Mouse (Mus musculus): ENCODE measurements around the gene Pidd1.

Pidd1 gene

DNA sequence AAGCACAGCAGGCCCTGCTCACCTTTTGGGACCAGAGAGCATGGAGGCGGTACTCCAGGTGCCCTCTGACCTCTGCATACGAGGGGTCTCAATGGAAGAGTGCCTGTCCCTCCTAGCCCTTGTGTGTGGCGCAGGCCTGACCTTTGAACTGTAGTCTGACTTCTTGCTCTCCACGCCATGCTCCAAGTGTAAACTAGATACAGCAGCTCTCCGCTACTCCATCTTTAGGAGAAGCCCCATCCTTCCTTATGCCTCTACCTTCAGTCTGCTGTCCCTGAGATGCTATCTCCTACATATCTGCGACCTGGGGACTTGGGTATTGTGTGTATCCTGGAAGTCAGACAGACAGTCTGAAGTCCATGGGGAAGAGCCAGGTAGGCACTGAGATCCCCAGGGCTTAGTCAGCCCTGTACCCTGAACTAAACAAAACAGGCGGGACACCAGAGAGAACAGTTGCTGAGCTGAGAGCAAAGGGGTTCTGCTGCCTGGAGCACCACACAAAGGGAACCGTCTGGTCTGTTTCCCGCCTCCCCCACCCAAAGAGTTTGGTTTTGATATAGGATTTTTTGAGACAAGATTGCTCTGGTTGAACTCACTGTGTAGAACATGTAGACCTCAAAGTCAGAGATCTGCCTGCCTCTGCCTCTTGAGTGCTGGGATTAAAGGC lies 7.8 kb downstream of the Pidd1 start:
- no peak for DNase-seq (ENCODE audit: low read depth, low spot score)

DNA sequence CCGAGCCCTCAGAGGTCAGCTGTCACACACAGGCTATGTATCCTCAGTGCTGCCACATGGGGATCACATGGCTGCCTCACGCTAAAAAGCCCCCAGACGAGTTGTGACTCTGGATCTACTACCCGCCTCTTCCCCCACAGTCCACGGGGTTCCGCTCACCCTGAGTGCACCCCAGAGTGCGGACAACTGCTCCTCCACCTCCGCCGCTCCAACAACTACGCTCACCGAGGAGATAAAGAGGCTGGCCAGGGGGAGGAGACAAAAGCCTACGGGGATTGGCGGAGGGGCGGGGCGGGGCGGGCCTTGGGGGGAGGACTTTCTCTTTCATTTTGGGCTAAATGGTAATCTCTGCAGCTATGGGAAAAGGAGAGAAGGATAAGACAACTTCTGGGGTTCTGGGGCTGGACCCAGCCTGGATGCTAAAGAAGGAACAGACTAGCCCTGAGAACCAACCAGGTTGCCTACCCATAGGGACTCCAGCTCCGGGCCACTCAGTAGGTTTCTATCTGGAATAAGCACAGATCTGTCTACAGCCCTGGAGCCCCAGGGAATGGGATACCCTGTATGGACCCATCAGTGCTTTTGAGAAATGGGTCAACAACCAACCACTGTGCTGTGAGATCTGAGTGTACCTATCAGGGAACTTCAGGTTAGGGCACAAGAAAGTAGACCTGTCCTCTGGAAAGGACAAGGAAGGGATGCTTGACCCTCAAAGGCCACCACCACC lies 8.5 kb downstream of the Pidd1 start:
- DNase-seq (ENCODE audit: low read depth, low spot score), result no peak

DNA sequence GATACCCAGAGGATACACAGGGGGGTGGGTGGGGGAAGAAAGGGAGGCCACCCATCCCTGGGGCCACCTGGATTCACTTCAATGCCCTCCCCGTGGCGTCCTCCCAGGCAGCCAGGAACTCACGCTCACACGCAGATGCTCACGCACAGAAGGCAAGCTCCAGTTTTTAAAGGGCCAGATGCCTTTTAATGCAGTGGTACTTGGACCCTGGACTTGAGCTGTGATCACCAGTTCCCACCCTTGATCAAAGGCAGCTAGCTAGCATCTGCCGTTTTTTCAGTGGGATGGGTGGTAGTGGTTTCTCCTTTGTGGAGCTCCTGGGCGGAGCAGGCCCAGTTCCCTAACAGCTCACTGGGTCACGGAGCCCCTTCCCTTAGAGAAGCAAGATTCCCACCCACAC lies 9.4 kb downstream of the Pidd1 start:
- DNase-seq (ENCODE audit: low read depth, low spot score), result no peak

DNA sequence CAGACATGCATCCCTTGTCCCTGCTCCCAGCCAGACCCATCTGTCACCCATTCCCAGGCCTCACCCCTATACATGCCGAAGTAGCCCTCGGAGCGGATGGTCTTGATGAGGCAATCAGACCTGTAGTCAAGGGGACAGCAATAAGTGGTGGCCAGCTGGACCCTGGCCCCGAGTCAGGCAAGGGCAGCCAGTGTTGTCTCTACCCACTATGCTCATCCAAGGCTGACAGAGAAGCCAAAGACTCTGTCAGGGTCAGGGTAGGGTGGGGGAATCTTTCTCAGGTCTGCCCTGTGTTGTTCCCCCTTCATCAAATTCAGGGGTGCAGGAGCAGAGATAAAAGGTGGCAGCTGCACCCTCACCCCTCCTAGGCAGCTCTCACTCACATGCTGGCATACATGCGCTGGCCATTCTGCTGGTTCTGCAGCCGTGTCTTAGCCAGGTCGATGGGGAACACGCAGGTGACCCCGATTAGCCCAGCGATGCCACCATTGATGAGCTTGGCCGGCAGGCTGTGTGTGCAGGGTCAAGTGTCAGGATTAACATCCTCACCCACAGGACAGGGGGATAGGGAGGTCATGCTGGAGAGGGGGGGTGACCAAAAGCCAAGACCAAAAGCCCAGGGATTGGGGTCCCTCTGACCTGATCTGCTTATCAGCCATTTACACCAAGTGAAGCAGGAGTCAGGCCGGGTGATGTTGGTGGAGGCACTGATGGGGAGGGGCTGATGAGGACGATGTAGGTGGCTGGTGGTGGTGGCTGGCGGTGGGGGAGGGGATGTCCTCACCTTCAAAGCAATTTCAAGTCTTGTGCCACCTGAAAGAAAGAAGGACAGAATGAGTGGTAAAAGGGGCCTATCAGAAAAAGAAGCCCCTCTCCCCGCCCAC lies 10.1 kb downstream of the Pidd1 start:
- DNase-seq (ENCODE audit: low read depth, low spot score), result no peak

DNA sequence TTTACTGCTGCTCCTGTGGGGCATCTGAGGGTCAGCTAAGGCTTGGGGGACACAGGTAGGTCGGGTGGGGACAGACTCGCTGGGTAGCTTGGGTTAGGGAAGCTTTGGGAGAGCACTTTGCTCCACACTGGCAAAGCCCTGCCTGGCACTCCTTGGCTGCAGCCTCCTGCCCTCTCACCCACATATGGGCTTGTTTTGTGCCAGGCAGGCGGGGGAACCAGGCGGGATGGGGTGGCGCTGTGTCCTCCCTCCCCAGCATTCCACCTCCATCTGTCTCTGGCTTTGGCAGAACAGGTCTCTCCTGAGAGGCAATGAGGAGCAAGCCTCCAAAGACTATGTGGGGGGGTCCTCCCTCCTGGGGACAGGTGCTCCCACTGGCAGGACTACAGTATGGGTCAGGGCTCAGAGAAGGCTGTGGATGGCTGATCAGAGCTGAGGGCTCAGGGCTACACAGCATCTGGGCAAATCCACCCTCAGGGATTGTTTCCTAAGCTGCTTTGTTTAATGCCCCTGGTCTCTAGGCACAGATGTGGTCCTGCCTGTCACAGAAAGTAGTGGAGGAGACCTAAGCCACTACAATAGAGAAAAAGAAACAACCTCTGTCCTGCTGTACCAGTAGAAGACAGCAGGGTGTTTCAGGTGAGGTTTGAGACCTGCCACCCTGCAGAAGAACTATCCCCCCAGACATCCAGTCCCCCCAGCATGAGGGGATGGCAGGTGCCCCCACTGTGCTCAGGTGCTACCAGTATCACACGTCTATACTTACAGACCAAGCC lies 10.9 kb downstream of the Pidd1 start:
- no peak for DNase-seq (ENCODE audit: low read depth, low spot score)

DNA sequence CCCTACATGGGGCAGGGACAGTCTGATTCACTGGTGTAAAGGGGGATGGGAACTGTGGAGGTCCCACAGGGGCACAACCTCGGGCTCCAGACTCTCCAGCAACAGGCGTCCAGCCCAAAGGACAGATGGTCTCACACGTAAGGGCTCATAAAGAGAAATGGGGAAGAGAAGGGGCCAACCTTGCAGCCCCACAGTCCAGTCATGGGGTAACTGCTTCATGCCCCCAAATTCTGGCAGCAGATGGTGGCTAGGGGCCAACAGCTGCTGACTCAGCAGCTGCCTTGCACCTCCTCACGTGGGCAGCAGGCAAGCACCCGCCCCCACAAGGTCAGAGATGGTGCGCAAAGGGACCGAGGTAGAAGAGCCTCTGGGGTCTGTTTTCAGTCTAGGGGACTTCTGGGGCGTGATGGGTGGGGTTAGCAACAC lies 11.6 kb downstream of the Pidd1 start:
- DNase-seq (ENCODE audit: low read depth, low spot score), result no peak

DNA sequence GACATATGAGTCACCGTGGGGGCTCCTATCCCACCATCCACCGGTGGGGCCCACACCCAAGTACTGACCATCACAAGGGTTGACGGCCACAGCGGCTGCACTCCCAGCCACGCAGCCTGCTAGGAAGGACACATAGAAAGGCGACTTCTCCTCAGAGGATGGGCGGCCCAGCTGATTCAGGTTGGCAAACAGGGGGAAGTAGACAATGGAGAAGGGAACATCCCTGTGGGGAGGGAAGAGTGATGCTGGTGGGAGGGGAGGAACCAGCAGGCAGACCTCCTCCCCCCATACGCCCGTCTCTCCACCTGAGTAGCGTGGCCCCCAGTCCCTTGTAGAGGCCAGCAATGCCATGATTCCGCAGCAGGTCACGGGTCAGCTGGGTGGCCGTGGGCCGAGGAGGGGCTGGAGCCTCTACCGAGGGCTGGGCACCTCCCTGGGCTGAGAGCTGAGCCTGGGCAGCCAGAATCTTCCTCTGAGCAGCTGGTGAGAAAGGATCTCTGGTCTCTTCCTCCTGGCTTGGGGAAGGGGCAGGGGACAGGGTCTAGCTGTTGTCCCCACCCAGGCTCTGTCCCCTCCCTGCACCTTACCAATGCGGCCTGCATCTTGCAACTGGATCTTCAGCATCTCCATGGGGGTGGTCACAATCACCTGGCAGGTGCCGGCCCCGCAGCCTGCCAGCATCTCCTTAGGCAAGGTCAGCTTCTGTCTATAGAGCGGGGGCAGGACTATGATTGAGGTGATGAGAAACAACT lies 12.2 kb downstream of the Pidd1 start:
- no peak for DNase-seq (ENCODE audit: low read depth, low spot score)

DNA sequence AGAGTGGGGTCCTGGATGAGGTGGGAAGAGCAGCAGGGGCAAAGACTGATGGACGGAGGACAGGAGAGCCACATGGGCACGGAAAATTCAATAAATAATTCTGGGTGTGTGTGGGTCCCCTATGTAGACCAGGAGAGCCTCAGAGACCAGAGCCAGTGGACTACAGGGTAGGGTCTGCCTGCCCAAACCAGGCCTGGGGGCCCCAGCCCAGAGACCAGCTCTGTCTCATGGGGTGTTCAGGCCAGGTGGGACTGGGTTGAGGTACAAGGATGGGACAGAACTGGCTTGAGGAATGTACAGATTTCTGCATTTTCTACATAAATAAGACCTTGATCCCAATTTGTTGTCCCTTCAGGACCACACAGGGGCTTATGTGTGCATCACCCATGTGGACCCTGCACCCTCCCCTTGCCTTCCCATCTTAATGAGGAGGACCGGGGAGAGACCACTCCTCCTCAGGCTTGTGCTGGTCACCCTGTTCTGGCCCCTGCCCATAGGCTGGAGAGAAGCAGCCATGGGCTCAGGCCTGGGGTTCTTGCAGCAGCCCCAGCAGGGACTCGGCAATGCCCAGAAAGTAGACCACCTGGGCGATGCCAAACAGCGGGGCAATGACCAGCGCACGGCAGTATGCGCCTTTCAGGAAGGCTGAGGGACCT lies 13.1 kb downstream of the Pidd1 start:
- DNase-seq (ENCODE audit: low read depth, low spot score), result no peak

DNA sequence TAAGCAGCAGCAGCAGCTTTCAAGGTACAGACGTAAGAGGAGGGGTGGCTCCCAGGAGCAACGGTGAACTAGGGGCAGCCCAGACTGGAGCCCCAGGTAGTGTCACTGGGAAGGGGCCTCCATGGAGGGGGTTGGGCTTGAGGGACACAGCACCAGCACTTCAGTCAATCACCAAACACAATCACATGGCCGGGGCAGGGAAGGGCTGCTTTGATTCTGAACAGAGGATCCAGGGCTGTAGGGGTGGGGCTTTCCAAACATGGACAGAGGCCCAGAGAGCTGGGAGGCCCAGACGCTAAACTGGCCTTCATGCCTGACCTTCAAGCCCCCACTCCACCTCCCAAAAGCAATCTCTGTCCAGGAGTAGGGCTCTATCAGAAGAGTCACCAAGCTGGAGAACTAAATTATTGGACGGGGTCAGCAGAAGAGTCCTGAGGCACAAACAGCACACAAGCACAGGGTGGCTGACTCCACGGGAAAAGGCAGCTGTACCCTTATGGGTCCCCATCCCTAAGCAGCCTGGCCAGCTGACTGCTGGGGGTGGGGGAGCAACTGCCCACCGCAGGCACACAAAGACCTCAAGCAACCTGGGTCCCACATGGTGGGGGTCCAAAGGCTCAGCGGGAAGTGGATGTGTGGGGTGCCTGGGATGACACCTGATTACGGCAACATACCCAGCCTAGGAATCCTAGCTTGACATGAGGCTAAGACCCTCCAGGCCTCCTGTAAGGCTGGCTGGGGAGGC lies 13.8 kb downstream of the Pidd1 start:
- no peak for DNase-seq (ENCODE audit: low read depth, low spot score)

DNA sequence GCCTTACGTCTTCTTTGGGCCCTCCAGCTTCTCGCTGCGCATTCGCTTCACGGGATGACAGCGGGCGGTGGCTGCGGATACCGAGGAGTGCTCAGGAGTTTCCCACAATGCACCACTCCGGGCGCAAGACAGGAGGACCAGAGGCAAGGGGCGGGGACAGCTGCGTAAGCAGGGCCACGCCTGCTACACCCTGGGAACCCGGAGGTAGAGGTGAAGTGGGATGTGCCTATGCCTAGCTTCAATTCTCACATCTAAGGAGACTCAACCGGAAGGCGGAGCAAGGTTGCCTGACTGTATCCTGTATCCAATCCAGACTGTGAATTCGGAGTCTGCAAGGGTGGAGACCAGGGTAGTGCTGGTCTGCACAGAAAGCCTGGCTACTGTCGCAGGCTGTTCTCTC lies 14.5 kb downstream of the Pidd1 start, which contains the start of gene Cend1:
Gene Cend1 (minus strand): TSS at position 182 of the 400 bp plus-strand sequence.
- DNase-seq (ENCODE audit: low read depth, low spot score), result peak; percentile 77

DNA sequence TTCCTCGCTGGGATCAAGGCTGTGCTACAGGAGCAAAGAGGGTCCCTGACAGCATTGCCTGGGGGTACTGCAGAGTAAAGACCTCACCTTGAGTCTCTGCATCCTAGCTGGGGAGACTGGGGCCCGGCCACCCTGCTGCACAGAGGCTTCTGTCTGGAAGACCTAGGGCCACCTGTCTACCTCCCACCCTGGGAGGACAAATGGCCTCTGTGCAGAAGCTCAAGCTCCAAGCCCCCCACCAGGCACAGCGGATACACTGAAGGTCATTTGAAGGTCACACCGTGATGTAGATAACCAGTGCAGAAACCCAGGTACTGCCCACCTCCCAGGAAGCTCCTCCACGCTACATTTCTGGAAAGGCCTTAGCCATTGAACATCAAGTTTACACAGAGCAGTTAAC lies 15.1 kb downstream of the Pidd1 start:
- no peak for DNase-seq (ENCODE audit: low read depth, low spot score)

DNA sequence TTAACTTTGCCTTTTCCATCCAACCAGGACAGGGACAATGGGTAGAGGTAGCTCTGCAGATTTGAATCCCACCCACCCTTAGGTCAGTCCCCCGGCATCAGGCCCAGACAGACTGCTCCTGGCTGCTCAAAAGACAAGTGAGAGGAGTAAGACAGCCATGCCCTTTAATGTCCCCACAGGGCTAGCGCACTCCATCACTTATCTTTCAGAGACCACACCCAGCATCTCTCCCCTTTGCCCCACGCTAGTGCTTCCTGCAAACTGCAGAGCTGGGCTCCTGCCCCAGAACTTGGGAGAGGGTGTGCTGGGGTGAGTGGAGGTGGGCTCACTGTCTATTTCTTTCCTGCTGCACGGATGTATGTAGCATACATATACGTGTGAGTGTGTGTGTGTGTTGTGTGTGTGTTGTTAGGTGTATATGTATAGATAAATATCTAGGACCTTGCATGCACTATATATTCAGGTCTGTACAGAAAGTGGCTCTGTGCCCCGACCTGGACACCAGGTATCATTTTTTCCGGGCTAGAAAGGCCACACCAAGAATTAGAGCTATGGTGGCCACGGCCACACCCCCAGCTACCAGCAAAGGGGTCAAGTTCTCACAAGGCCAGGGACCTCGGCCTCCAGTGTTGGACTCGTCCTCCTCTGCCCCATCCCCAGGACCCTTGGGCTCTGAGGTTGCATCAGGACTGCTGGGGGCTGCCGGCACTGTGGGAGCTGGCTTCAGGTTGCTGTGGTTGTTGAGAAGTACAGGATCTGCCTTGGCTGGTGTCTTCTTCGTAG lies 16.7 kb downstream of the Pidd1 start:
- DNase-seq (ENCODE audit: low read depth, low spot score), result no peak

DNA sequence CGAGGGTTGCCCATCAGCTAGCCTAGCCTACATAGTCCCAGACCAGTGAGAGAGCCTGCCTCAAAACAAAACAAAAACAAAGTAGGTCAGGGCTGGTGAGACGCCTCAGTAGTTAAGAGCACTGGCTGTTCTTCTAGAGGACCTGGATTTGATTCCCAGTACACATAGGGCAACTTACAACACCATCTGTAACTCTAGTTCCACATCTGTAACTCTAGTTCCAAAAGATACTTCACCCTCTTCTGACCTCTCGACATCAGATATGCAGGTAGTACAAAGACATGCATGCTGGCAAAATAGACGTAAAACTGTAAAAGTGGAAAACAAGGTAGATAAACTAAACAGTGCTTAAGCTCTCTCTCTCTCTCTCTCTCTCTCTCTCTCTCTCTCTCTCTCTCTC lies 20.0 kb downstream of the Pidd1 start:
- DNase-seq (ENCODE audit: low read depth, low spot score), result no peak

DNA sequence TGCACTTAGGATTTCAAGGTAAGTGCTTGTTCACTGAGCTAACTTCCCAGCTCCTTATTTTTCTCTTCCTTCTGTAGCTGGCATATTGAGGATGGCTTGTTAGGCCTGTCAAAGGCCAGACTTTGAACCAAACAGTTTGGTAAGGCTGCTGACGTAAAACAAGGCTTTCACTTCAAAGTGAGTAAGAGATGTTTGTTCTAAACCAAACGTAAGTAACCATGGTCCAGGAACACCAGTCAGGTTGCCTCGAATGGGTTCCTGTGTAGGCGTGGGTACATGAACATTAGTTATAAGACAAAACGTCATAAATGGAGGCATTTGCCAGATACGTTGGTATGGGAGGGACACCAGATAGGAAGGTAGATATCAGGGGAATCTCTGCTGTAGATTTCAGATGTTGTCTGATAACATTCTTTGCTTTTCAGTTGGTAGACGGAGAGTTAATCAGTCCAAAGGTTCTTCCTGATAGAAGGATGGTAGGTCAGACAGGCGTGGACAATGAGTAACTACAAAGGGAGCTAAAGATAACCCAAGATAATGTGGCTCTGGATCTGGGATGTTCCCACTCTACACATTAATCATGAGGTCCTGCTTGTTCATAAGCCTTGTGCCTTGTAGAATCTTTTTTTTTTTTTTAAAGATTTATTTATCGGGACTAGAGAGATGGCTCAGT lies 23.7 kb downstream of the Pidd1 start:
- DNase-seq (ENCODE audit: low read depth, low spot score), result no peak

DNA sequence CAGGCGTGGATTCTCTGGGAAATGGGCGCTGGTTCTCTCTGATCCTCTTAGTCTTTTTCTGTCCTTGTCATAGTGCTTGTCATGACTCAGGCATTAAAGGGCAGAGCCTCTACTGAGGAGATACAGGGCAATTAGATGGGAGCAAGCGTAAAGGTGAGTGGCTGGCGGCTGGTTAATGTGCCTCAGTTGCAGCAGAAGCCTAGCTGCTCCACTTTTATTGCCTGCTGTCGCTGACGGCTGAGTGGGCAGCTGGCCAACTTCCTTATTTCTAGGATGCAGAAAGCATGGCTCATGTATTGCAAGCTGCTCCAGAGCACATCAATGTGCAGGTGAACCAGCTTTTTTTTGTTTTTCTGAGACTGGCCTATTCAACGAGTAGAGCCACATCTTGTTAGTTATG lies 24.9 kb downstream of the Pidd1 start:
- no peak for DNase-seq (ENCODE audit: low read depth, low spot score)

DNA sequence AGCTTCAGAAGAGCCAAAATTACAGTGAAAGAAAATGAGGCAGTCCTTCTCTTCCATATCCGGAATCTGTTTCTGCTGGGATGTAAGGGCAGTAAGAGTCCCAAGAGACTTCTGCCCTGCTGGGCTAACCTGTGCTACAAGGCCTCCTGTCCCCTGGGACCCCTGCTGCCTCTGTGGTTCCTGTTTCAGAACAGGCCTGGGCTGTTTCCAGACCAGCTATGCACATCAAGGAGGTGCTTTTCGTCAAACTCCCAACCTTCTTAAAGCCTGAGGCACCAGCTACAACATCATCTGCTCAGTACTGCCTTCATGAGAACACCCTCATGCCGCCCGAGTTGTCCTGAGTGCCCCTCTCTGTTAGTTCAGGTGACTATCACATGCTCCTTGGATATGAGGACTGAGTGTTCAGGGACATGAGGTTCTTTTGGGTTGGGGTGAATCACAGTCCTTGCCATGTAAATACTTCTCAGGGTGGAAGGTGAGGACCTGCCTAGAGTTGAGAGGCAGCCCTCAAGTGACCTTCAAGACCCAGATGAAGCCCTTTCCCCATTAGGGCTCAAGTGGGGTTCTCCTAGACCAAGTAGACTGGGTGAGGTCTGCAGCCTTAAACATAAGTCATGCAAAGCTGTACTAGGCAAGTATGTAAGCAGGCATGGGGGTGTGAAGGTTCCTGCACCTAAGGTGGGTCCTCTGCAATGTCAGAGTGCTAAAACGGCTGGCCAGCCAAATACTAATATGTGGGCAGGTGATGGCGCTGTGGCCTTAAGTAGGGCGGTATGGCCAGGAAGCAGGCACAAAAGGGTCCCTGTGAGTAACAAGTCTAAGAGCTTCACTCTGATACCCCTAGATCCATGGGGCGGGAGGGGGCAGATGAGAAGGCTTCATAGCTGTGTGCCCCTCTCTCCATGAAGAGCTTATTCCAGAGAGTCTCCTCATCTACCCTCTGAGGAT lies 25.8 kb downstream of the Pidd1 start:
- no peak for DNase-seq (ENCODE audit: low read depth, low spot score)

All from forelimb bud, embryonic 11.5 days (tissue).